Mouse (Mus musculus): Measurements from ENCODE around the gene Mkrn1.
A peak's percentile ranks its signal among the peaks of the same experiment; 100 is the strongest.
"Not testable (repeated sequence)": the region's sequence is repeated elsewhere in the genome, so short reads cannot be mapped to it uniquely, and the experiment has no call there.

The Mkrn1 gene

DNA sequence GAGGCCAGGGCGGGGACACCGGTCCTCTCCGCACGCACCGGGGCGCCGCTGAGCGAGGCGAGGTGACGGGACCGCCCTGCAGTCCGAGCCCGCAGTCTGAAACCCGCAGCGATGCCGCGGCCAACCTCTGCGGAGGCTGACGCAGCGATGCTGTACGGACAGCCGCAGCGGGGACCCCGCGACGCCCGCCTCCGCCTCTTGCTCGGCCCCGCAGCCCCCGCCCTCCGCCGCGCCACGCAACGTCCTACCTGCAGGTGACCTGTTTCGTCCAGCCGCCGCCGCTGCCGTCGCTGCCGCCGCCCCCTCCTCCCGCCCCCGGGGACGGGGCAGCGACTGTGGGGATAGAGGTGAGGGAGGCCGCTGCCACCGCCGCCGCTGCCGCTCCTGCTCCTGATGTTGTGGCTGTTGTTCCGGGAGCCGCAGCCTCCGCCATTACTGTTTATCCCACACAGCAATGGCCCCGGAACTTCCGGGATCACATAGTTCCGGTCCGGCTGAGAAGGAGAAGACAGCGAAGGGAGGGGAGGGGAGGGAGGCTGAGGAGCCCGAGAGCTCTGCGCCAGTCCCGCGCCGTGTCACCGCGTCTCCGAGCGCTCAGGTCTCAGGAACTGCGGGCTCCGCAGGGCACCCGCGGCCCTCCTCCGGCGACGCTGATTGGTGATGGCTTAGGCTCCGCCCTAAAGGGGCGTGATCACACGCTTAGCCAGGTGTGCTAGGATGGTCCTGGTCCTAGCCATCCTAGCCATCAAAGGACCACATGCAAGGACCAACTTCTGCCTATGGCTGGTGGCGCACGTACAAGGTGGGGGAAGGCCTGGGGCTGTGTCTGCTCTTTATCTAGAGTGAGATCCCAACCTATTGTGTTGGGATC is at the start of gene Mkrn1:
Gene Mkrn1, minus strand, starts transcription at position 612 of the 871 bp plus-strand sequence.
- DNase-seq = peak; percentile 95

DNA sequence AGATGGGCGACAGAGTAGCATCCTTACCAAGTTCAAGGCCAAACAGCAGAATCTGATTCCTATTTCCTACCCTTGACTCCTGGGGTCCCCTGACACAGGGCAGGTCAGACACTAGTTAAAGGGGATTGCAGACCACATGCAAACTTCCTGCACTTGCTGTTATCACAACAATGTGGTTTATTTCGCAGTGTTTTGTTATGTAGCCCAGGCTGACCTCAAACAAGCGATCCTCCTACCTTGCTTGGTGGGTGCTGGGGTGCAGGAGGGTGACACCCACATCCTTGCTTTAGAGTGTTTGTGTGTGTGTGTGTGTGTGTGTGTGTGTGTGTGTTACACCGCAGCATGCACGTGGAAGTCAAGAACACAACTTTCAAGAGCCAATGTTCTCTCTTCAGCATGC is 49.2 kb upstream of the Mkrn1 start:
- DNase-seq = no peak

GRCm38 (mm10) chr6:39462621-39463538 is 42.6 kb upstream of the Mkrn1 start:
- DNase-seq = peak; percentile 89 to 93

- peak; percentile 47 to 64 for DNase-seq
Measured at GRCm38 (mm10) chr6:39460040-39460439, 39.8 kb upstream of the Mkrn1 start.

DNA sequence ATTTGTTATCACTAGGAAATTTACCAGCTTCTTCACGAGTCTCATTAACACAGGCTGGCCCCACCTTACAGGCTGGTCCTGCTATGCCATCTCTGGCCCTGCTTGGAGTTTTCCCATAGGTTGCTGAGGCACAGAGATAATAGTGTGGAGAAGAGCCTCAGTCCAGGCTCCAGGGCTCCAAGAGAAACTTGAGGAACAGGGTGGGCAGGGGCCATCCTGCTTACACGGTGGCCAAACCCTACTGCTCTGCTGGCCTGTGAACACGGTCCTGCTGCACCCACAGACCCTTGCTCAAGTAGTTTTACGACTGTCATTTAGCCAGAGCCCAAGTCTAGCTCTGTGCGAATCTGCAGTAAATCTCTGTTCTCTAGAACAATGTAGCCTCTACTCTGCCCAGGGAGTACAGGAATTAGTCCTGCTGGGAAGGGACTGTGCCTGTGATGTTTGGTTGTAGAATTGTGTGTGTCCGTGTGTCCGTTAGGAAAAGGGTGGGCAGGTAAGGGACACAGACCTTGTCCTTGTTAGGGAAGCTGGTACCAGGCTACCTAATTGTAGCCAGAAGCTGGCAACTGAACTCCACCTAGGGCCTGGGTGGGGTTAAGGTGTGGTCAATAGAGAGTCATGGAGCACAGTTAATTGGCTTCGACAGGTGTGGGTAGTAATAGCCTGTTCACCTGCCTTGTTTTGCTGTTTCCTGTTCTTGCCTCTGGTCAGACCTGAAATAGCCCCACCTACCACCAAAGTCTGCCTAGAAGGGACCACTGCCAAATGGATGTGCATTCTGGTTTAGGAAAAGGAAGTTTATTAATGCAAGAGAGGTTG is 35.3 kb upstream of the Mkrn1 start:
- no peak for DNase-seq

GRCm38 (mm10) chr6:39454616-39455015 is 34.4 kb upstream of the Mkrn1 start:
- DNase-seq = no peak

DNA sequence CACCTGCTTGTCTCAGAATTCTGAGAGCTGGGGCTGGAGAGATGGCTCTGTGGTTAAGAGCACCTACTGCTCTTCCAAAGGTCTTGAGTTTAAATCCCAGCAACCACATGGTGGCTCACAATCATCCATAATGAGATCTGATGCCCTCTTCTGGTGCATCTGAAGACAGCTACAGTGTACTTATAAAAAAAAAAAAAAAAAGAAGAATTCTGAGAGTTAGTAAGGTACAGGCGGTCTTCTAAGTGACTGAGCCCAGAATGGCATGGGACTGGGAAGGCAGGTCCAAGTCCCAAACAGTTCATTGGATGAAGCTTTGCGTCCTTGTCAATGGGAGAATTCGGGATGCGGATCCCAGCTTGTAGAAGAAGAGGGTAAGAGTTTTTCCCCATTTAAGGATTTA is 33.3 kb upstream of the Mkrn1 start:
- DNase-seq = no peak

DNA sequence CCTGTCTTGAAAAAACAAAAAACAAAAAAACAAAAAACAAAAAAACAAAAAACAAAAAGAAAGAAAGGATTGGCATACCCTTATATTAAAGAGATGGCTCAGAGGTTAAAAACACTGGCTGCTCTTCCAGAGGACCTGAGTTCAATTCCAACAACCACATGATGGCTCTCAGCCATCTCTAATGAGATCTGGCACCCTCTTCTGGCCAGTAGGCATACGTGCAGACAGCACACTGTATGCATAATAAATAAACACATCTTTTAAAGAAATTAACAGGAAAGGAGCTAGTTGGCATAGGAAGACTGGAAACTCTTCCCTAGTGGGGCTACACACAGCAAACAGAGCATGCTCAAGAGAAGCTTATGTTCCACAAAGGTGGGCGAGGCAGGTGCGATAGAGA is 30.8 kb upstream of the Mkrn1 start:
- no peak for DNase-seq

GRCm38 (mm10) chr6:39450580-39450979 is 30.3 kb upstream of the Mkrn1 start:
- no peak for DNase-seq

DNA sequence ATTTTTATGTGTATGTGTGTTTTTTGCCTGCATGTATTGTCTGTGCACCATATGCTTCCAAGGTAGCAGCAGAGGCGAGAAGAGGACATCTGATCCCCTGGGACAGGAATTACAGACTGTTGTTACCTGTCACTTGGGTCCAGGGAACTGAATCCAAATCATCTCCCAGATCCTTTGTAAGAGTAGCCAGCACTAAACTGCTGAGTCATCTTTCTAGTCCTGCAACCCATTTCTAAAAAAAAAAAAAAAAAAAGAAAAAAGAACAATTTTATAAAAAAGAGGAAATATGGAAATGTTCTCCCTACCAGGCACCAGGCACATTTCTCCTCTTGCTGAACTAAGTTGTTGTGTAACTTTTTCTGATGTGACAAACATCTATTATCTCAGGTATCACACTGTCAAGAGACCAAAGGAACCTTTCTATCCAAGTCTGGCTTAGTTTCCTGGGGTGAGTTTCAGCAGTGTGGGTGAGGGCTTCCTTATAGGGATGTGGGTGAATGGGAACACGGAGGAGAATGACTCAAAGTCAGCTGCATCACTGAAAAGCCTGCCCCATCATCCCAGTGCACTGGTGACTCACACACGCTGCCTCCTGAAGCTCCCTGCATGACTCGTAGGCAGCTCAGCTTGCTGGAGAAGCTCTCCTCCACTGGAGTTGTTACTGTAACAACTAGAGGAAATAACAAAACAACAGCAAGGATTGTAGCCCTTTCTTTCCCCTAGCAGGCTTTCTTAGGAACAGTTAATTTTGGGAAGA is 27.3 kb upstream of the Mkrn1 start:
- DNase-seq = no peak

GRCm38 (mm10) chr6:39445801-39446572 is 25.7 kb upstream of the Mkrn1 start:
- DNase-seq = no peak

DNA sequence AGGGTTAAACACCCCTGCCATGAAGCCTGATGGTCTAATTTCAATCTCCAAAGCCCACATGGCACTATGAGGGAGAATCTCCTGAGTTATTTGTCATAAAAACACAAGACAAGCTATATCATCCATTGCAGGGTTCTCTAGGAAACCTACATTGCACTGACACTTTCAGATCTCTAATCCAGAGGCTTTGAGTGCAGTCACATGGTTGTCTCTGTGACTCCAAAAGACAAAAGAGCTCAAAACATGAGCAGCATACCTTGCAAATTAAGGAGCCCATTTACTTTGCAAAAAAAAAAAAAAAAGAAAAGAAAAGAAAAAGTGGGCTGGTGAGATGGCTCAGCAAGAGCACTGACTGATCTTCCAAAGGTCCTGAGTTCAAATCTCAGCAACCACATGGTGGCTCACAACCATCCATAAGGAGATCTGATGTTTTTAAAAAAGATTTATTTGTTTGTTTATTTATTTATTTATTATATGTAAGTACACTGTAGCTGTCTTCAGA is 22.6 kb upstream of the Mkrn1 start:
- no peak for DNase-seq

- no peak for DNase-seq
Measured at GRCm38 (mm10) chr6:39440207-39440606, 19.9 kb upstream of the Mkrn1 start.

- DNase-seq = not testable (repeated sequence)
Measured at GRCm38 (mm10) chr6:39437519-39437918, 17.3 kb upstream of the Mkrn1 start.

GRCm38 (mm10) chr6:39435875-39436274 is 15.6 kb upstream of the Mkrn1 start:
- no peak for DNase-seq

GRCm38 (mm10) chr6:39434886-39435492 is 14.7 kb upstream of the Mkrn1 start:
- DNase-seq = no peak

GRCm38 (mm10) chr6:39434111-39434885 is 14.0 kb upstream of the Mkrn1 start:
- no peak for DNase-seq

- DNase-seq = no peak
Measured at GRCm38 (mm10) chr6:39433701-39434100, 13.4 kb upstream of the Mkrn1 start.

GRCm38 (mm10) chr6:39433174-39433573 is 12.9 kb upstream of the Mkrn1 start:
- DNase-seq = no peak

DNA sequence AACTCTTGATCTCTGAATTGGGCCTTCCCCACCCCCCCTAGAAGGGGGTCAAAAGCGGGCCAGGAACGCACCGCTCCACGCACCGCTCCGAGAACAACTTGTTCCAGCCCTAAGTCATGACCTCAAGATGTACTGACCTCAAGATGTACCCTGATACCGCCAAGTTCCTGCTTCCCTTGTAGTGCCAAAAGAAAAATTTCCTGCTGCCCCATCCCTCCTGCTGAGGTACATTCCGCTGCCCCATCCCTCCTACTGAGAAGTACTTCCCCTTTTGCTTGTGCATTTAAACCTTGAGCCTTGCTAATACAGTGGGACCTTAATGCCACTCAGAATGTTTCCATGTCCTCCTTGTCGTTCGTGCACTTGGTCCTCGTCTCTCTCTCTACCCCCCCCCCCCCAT is 10.5 kb upstream of the Mkrn1 start:
- no peak for DNase-seq

Data from cerebellum, postnatal 10 days (tissue).